Mouse (Mus musculus): ENCODE data around the gene Cyp20a1. TPM values are rescaled to one million over a fixed set of nuclear protein-coding genes. Genes with fewer than 3 reads are reported as not detected.

Gene Cyp20a1
- polyA plus RNA-seq, 1 experiment = 13.6 TPM

GRCm38 (mm10) chr1:60432497-60432896 lies 89.4 kb downstream of the Cyp20a1 start:
- Histone ChIP-seq H3K27ac (ENCODE audit: insufficient read depth, low read length) (no peak overlapping the region), H3K4me1 (ENCODE audit: control insufficient read depth, insufficient read depth, low read length) (no peaks in the 10 kb centered on the region; the same call in 1 of the 2 replicates), H3K4me3 (ENCODE audit: insufficient read depth, low read length) (no peak overlapping the region)
- no peak for TF ChIP-seq CTCF (IDR thresholded peaks at IDR 0.05; ENCODE audit: extremely low read depth, insufficient read depth, low read length)
- no peak for TF ChIP-seq POLR2A (IDR thresholded peaks at IDR 0.05; ENCODE audit: extremely low read depth, insufficient read depth, low read length)

Other genes starting within 250 kb of the Cyp20a1 start
- gene Carf, start 245.1 kb upstream of the Cyp20a1 start, polyA plus RNA-seq (2012; rRNA removed) = 11.0 and 11.3 TPM in 2 replicates
- gene Wdr12, start 244.7 kb upstream of the Cyp20a1 start, polyA plus RNA-seq (2012; rRNA removed) = 21.9 and 22.4 TPM in 2 replicates
- gene Nbeal1, start 162.7 kb upstream of the Cyp20a1 start, polyA plus RNA-seq (2012; rRNA removed) = 5.9 and 6.7 TPM in 2 replicates
- gene Abi2, start 66.3 kb downstream of the Cyp20a1 start, polyA plus RNA-seq (2012; rRNA removed) = 117 TPM in 2 replicates
- 18.3 and 18.5 TPM in 2 replicates for gene Raph1, start 223.8 kb downstream of the Cyp20a1 start, polyA plus RNA-seq (2012; rRNA removed)